Mouse (Mus musculus): ENCODE results near the gene Ribc2.

Gene Ribc2

GRCm38 (mm10) chr15:85131275-85132192, at the start of gene Ribc2, which contains the start of gene Smc1b:
TSS of gene Ribc2 (plus strand) at chr15:85132078.
TSS of gene Smc1b (minus strand) at chr15:85131964.
- DNase-seq (ENCODE audit: low read depth, low spot score) = peak; percentile 59

- DNase-seq (ENCODE audit: low read depth, low spot score) = peak; percentile 22
Observed at GRCm38 (mm10) chr15:85085641-85086040, 46.2 kb upstream of the Ribc2 start.

- no peak for DNase-seq (ENCODE audit: low read depth, low spot score)
Observed at GRCm38 (mm10) chr15:85132193-85132520, 279 bp downstream of the Ribc2 start.

GRCm38 (mm10) chr15:85135143-85135542, 3.3 kb downstream of the Ribc2 start:
- no peak for DNase-seq (ENCODE audit: low read depth, low spot score)

GRCm38 (mm10) chr15:85141290-85141689, 9.4 kb downstream of the Ribc2 start:
- DNase-seq (ENCODE audit: low read depth, low spot score) = no peak

GRCm38 (mm10) chr15:85142441-85142840, 10.6 kb downstream of the Ribc2 start:
- no peak for DNase-seq (ENCODE audit: low read depth, low spot score)

- DNase-seq (ENCODE audit: low read depth, low spot score) = no peak
Observed at GRCm38 (mm10) chr15:85143161-85143560, 11.3 kb downstream of the Ribc2 start.

- no peak for DNase-seq (ENCODE audit: low read depth, low spot score)
Observed at GRCm38 (mm10) chr15:85143747-85144146, 11.9 kb downstream of the Ribc2 start.

GRCm38 (mm10) chr15:85144249-85144648, 12.4 kb downstream of the Ribc2 start:
- no peak for DNase-seq (ENCODE audit: low read depth, low spot score)

- DNase-seq (ENCODE audit: low read depth, low spot score) = peak; percentile 27
Observed at GRCm38 (mm10) chr15:85151433-85151918, 19.6 kb downstream of the Ribc2 start.

GRCm38 (mm10) chr15:85152577-85152976, 20.7 kb downstream of the Ribc2 start:
- no peak for DNase-seq (ENCODE audit: low read depth, low spot score)

GRCm38 (mm10) chr15:85154091-85154490, 22.2 kb downstream of the Ribc2 start:
- no peak for DNase-seq (ENCODE audit: low read depth, low spot score)

GRCm38 (mm10) chr15:85156198-85156597, 24.3 kb downstream of the Ribc2 start:
- DNase-seq (ENCODE audit: low read depth, low spot score) = no peak

- DNase-seq (ENCODE audit: low read depth, low spot score) = no peak
Observed at GRCm38 (mm10) chr15:85161416-85161815, 29.5 kb downstream of the Ribc2 start.

GRCm38 (mm10) chr15:85162693-85163663, 31.1 kb downstream of the Ribc2 start:
- DNase-seq (ENCODE audit: low read depth, low spot score) = no peak

- DNase-seq (ENCODE audit: low read depth, low spot score) = no peak
Observed at GRCm38 (mm10) chr15:85166433-85166933, 34.6 kb downstream of the Ribc2 start.

- no peak for DNase-seq (ENCODE audit: low read depth, low spot score)
Observed at GRCm38 (mm10) chr15:85167086-85167679, 35.3 kb downstream of the Ribc2 start.

- DNase-seq (ENCODE audit: low read depth, low spot score) = no peak
Observed at GRCm38 (mm10) chr15:85172054-85172453, 40.2 kb downstream of the Ribc2 start.

GRCm38 (mm10) chr15:85173425-85173824, 41.5 kb downstream of the Ribc2 start:
- no peak for DNase-seq (ENCODE audit: low read depth, low spot score)

- DNase-seq (ENCODE audit: low read depth, low spot score) = no peak
Observed at GRCm38 (mm10) chr15:85174060-85174459, 42.2 kb downstream of the Ribc2 start.

- peak; percentile 66 for DNase-seq (ENCODE audit: low read depth, low spot score)
Observed at GRCm38 (mm10) chr15:85177576-85177975, 45.7 kb downstream of the Ribc2 start.

Data from telencephalon, adult 2 months (tissue).